Mouse (Mus musculus) C2C12 (cell line): ENCODE results near the gene Zbtb18. TPM values are rescaled to one million over a fixed set of nuclear protein-coding genes. Genes with fewer than 3 reads are reported as not detected.

Experiments
- H3K27me3 ChIP-seq: one replicate; pipeline ENCODE4 v1.6.1; 2011; ENCODE audit not compliant: control insufficient read depth, insufficient read depth, insufficient read length
- H3K36me3 ChIP-seq: one replicate; pipeline ENCODE4 v1.6.1; 2011; ENCODE audit not compliant: control insufficient read depth, insufficient read depth
- H3K4me3 ChIP-seq: one replicate; pipeline ENCODE4 v1.5.1; 2011; ENCODE audit warnings: mild to moderate bottlenecking, control low read depth; ENCODE audit not compliant: poor library complexity, insufficient read depth, severe bottlenecking
- H3K79me2 ChIP-seq: one replicate; pipeline ENCODE4 v1.6.1; 2011; ENCODE audit not compliant: control insufficient read depth, insufficient read depth
- H3K79me3 ChIP-seq: one replicate; pipeline ENCODE4 v1.6.1; 2011; ENCODE audit warnings: low read depth, control low read depth
- H3ac ChIP-seq: one replicate; pipeline ENCODE3; 2011; ENCODE audit warnings: low read depth; ENCODE audit not compliant: control insufficient read depth, insufficient read length
- CEBPB ChIP-seq: IDR thresholded peaks from one replicate; pipeline ENCODE4 v1.6.1; 2011; ENCODE audit warnings: low read depth, mild to moderate bottlenecking, control low read depth, moderate library complexity
- CTCF ChIP-seq: IDR thresholded peaks from one replicate; pipeline ENCODE4 v1.5.1; 2011; ENCODE audit not compliant: control insufficient read depth, insufficient read depth, insufficient read length
- FOSL1 ChIP-seq: IDR thresholded peaks from one replicate; pipeline ENCODE4 v1.8.0; 2011; ENCODE audit warnings: mild to moderate bottlenecking, low read length; ENCODE audit not compliant: poor library complexity, insufficient read depth, severe bottlenecking
- MAX ChIP-seq: IDR thresholded peaks from one replicate; pipeline ENCODE4 v1.6.1; 2011; ENCODE audit warnings: mild to moderate bottlenecking, control low read depth
- MYOD1 ChIP-seq: IDR thresholded peaks from one replicate; pipeline ENCODE4 v1.6.1; 2011; ENCODE audit warnings: low read depth; ENCODE audit not compliant: control insufficient read depth, insufficient read length
- MYOG ChIP-seq: IDR thresholded peaks from one replicate; pipeline ENCODE4 v1.6.1; 2011; ENCODE audit not compliant: control insufficient read depth, insufficient read length; ENCODE audit errors: extremely low read depth
- USF1 ChIP-seq: IDR thresholded peaks from one replicate; pipeline ENCODE4 v1.6.1; 2011; ENCODE audit warnings: low read depth, mild to moderate bottlenecking, control low read depth, moderate library complexity
- polyA plus RNA-seq: library from polyadenylated mRNA; unstranded; fragments of >200 nt; fragmentation: generic; extraction: Trizol; gene quantifications from one replicate; pipeline ENCODE4 v1.2.1, GENCODE M21; 2012; ENCODE audit warnings: missing spikeins

The Zbtb18 gene
- polyA plus RNA-seq, 1 experiment = 7.5 TPM

DNA sequence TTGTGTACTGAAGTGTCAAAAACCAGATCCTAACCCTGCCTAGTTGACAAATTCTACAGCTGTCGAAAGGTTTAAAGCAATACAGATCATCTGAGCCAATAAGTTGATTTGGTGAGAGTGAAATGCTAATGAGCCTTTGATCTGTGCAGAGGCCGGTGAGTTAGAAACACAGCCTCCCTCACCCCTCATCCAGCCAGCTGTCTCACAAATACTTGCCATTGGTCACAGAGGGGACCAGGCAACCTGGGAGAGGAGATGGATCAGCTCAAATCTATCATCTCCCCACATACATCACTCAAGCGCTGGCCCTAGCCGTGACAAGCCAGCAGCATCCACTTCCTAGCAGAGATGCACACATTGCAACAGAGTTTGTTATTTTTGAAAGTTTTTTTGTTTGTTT, 48.7 kb downstream of the Zbtb18 start:
- no peak overlapping the region for H3ac ChIP-seq
- H3K27me3 ChIP-seq = peaks cover 9% of the 10 kb centered on the region
- H3K36me3 ChIP-seq = no peaks in the 10 kb centered on the region
- no peak overlapping the region for H3K4me3 ChIP-seq
- H3K79me2 ChIP-seq = no peaks in the 10 kb centered on the region
- no peaks in the 10 kb centered on the region for H3K79me3 ChIP-seq
- TF ChIP-seq USF1 (no peak), MYOD1 (no peak), CEBPB (no peak), MYOG (no peak), FOSL1 (no peak), CTCF (no peak)

GRCm38 (mm10) chr1:177491280-177491679, 49.1 kb downstream of the Zbtb18 start:
- no peaks in the 10 kb centered on the region for H3K79me2 ChIP-seq
- TF ChIP-seq MYOG (no peak), CEBPB (no peak), FOSL1 (no peak), MAX (no peak), CTCF (no peak), USF1 (no peak), MYOD1 (no peak)
- peaks cover 8% of the 10 kb centered on the region for H3K27me3 ChIP-seq
- H3ac ChIP-seq = no peak overlapping the region
- no peaks in the 10 kb centered on the region for H3K79me3 ChIP-seq
- no peaks in the 10 kb centered on the region for H3K36me3 ChIP-seq
- H3K4me3 ChIP-seq = no peak overlapping the region

DNA sequence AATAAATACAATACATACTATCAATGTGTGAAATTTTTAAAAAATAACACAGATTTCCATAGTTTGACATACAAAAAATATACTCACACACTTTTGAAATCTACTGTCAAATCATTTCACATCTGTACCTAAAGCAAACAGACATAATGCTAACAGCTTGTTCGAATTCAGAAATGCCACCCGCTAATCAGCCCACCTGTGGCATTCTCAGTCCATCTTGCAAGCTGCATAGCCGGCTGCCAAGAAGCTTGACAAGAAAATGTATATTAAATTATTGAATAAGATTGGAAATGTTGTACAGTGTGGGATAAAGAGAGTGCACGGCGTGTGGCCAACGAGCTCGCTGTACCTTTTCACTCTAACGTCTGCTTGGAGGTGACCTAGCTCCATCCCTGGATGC, 52.2 kb downstream of the Zbtb18 start:
- Histone ChIP-seq H3ac (no peak overlapping the region), H3K36me3 (no peaks in the 10 kb centered on the region), H3K4me3 (no peak overlapping the region), H3K27me3 (no peaks in the 10 kb centered on the region), H3K79me2 (no peaks in the 10 kb centered on the region), H3K79me3 (no peaks in the 10 kb centered on the region)
- TF ChIP-seq FOSL1 = no peak
- no peak for TF ChIP-seq USF1
- no peak for TF ChIP-seq CEBPB
- no peak for TF ChIP-seq MAX
- TF ChIP-seq MYOG = no peak
- no peak for TF ChIP-seq MYOD1

DNA sequence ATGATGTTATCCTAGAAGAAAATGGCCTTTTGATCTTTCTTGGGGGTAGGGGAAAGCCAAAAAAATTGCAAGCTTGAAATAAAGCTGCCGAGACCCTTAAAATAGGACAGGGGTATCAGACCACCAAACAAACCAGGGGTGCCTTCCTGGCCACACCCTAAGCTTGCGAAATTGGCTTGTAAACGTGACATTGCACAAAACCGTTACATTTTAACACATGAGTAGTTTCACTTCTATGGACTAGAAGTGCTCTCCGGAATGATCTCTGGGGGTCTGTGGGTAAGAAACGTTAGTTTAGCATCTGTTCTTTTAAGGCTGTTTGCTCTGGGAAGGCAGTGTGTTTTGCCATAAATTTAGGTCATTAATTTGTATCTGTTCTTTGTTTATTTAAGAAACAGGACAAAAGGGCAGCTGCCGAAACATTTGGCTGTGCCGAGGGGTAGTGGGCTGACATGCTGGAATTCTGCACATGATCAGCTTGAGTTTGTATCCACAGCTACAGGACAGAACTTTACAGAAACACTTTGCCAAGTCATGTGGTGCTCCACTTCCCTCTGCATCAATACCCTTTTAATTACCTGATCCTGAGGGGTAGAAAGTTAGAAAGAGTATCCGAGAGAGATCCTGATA, 52.9 kb downstream of the Zbtb18 start:
- Histone ChIP-seq H3ac (no peak overlapping the region), H3K79me2 (no peaks in the 10 kb centered on the region), H3K36me3 (no peaks in the 10 kb centered on the region), H3K79me3 (no peaks in the 10 kb centered on the region), H3K4me3 (no peak overlapping the region), H3K27me3 (no peaks in the 10 kb centered on the region)
- no peak for TF ChIP-seq USF1

Other genes starting within 250 kb of the Zbtb18 start
- 8.6 TPM for gene Akt3, start 184.1 kb upstream of the Zbtb18 start, polyA plus RNA-seq